Mouse (Mus musculus) skeletal muscle tissue, adult 2 months (tissue): Measurements from ENCODE around the gene Fam129a.

ENCODE experiments used
- DNase-seq: peaks from one replicate; pipeline ENCODE4 v3.0.0-alpha.2; 2012; ENCODE audit warnings: low read depth, low spot score

Gene Fam129a

DNA sequence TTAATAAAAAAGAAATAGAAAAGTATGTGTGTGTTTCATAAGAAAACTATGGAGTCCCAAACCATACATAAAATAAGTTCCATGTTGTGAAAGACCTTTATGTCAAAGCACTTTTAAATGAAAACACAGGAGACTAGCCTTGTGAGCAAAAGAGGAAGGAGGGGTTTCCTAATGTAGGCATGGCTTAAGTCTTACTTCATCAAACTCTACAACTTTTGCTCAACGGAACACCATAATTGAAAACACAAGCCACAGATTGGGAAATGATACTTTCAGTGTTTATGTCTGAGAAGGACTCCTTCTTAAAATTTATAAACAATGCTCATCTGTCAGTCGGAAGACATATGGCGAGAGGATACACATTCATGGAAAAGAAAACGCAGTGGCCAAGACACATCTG lies 54.3 kb downstream of the Fam129a start:
- DNase-seq = no peak

DNA sequence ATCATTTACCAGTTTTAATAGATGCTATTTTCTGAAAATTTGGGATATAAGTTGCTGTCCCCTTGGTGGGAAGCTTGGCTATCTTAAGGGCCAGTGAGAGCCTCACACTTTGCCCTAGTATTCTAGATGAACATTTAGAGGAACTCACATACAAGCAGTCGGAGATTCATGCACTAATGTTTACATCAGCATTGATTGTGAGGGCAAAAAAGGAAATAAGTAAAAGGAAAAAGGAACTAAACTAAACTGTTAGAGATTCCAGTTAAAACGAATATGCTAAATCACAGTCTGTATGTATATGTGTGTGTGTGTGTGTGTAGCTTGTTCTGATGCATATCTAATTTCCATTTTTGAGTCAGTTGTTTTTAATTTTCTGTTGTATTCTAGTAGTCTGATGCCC lies 54.7 kb downstream of the Fam129a start:
- DNase-seq = no peak

DNA sequence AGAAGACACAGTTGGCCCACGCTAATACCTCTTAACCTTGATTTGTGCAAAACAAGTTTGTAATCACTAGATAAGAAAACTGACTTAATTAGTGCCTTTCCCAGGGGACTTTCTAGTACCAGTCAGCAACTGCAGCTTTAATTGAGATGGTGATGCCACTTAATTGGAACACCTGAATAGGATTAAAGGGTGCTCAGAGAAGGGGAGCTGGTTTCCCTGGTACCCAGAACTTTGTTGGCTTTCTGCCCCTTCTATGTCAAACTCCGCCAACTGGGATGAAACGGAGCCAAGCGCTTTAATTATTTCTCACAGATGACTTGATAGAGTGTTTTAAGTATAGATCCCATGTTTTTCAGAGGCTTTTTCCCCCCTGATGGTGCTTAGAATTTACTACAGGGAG lies 55.6 kb downstream of the Fam129a start:
- no peak for DNase-seq

DNA sequence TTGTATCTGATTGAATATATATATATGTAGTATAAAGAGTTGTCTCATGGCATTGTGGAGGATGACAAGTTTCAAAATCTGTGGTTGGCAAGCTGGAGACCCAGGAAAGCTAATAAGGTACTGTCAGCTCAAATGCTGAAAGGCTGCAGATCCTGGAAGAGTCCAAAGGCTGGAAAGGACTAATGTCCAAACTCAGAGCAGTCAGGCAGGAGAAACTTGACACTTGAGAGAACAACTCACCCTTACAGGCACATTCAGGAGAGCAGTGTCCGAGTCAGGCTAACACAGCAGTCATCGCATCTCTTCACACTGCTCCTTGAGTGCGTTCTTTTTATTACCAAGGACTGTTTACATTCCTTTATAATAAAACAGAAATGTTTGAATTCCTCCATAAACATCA lies 56.2 kb downstream of the Fam129a start:
- no peak for DNase-seq

DNA sequence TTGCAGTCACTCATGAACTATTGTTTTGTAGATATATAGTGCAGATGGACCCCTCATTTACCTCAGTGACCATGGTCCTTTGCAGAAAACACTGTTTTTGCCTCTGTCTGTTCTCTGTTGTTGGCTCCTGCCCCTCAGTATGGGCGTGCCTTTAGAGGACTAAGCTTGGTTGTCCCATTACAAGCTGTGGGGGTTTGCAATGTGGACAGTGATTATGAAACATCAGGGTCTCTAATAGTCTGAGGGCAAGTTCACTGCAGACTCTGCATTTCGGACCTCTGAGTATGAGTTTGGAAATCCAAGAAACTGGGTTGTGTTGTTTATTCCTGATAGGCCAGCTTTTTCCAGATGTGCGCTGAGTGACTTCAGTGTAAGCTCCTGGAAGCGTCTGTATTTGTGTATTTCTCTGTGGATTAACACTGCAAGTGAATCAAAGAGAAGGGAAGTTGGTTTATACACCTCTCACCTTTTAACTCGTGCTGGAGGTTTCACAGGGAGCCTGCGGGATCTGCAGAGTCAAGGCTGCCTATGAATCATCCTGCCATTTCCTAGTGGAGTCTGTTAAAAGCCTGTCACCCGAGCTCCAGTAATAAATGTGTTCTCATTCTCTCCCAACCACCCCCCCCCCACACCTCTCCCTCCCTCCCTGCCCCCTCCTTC lies 58.7 kb downstream of the Fam129a start:
- no peak for DNase-seq

DNA sequence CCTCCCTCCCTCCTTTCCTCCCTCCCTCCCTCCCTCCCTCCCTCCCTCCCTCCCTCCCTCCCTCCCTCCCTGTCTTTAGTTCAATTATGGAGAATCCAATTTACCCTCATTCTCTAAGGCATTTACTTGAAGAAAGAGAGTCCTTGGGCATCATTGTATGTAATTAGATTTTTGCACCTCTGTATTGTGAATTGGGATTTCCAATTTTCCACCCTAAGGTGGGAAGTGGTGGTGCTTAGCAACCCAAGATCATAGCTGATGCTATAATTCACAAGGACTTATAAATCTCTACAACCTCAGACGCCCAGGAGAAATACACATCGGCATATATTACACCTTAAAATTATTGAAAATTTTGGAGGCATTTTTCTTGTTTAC lies 59.3 kb downstream of the Fam129a start:
- no peak for DNase-seq

DNA sequence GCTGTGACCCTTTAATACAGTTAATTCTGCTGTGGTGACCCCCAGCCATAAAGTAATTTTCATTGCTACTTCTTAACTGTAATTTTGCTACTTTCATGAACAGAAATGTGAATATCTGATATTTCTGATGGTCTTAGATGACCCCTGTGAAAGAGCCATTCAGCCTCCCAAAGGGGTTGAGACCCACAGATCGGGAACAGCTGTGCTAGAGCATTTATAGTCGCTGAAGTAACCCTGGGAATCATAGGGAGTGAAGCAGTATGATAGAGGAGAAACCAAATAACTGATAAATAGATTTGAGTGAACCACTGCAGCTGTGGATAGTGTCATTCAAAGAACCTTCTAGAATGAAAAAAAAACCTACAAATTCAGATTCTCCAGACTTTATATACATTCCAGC lies 60.1 kb downstream of the Fam129a start:
- DNase-seq = no peak

DNA sequence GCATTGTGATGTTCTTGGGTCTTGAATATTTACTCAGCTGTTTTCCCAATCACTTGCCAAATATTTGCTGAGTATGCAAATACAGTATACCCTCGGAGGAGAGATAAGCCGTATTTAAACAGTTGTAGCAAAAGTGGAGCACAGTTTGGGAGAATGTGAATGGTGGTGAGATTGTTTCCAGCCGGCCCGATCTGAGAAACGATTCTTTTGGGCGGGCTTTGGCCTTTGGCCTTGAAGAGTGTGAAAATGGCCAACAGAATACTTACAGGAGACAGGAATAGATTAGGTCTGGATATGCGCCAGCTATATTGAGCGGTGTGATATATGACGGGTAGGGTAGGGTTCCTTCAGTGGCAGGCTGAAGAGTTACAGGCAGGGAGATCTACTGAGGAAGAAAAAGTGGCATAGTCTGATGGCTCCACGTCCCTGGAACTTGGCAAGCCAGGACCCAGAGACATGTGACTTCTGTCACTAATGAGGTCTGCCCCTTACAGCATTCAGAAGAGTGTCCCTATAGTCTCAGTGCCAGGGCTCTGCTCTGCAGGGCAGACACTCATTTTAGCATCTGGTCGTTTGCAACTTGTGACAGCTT lies 60.8 kb downstream of the Fam129a start:
- no peak for DNase-seq

DNA sequence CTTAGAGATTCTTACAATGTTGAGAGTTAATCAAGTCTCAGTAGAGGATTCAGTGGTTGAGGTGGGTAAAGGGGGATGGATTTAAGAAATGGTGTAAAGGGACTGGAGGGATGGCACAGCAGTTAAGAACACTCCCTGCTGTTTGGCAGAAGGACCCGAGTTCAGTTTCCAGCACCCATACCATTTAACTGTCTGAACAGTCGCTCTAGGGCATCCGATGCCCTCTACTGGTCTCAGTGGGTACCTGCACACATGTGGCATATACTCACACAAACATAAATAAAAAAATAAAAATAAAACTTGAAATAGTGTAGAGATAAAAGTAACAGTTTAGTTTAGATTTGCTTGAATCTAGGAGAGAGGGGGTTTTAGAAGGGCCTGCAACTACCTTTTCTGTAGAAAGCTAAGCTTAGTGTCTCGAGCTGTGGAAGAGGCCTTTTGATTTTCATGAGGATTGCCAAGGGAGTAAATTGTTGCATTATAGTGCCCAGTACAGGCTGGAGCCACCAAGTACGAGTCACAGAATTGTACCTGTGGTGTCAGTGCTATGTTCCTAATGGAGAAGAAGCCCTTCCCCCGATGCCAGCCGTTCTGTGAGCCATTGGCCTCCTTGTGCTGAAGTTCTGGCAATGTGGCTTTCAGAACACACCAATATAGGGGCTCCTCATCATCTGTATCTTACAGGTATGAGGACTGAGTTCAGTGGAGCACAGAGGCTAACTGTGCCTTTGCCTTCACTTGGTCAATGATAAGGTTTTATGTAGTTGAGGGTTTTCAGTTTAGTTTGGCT lies 61.8 kb downstream of the Fam129a start:
- no peak for DNase-seq

DNA sequence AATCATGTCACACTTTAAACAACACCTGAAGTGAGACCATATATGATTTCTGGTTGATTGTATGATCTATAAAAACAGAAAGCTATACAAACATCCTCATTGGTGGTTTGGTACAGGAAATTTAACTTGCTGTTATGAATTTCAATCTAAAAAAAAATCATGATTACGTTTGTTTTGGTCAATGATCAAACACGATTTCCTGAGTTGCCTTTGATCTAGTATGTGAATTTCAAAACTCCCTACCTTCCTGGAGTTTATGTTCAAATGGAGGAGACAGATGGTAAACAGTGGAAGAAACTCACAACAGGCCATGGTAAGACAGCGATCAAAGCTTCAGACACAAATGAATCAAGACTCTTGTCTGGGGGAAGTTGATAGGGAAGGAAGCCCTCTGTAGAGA lies 65.7 kb downstream of the Fam129a start:
- no peak for DNase-seq

DNA sequence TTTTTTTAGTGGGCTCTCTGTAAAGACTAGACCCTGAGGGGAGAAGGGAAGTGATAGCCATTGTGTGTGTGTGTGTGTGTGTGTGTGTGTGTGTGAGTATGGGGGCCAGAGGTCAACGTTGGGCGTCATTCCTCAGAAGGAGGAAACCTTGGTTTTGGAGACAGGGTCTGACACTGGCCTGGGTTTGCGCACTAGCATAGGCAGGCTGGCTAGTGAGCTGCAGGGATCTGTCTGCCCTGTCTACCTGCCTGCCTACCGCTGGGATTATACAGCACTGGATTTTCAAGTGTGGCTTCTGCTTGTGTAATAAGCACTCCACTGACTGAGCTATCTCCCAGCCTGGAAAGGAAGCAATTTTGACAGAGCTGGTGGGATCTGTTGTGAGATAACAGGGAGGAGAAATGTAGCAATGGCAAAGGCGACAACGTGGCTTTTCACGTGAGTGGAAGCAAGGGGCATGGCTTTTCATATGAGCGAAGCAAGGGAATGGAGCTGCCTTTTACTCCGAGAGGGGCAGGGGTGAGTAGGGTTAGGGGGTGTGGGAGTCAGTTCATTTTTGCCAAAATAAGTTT lies 66.5 kb downstream of the Fam129a start:
- no peak for DNase-seq

DNA sequence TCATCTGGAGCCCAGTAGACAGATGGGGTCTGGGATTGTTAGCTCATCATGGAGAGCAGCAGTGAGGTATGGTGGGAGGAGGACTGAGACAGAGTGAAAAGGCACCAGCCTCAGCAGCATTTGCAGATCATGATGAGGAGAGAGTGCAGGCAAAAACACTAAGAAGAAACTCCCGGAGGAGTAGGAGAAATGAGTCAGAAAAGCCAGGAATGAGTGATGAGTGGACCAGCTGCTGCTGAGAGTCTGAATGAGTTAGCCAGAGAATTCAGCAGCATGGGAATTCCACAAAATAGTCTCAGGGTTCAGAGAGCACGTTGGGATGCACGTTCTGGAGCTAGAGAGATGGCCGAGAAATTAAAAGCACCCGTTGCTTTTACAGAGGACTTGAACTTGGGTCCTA lies 67.4 kb downstream of the Fam129a start:
- DNase-seq = no peak

DNA sequence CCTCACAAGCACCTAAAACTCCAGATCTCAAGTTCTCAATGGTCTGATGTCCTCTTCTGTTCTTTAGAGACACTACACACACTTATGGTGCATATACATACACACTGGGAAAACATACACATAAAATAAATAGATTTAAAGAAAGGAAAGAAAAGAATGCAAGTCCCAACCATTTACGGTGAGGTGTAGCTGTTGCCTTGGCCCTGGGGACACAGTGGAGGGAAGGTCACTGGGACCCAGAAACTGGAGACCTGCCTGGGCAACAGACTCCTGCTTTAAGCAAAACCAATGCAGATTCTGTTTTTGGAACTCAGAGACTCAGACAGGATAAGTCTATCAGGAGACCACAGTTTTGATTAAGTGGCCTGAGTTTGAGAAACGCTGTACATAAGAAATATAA lies 67.8 kb downstream of the Fam129a start:
- no peak for DNase-seq

DNA sequence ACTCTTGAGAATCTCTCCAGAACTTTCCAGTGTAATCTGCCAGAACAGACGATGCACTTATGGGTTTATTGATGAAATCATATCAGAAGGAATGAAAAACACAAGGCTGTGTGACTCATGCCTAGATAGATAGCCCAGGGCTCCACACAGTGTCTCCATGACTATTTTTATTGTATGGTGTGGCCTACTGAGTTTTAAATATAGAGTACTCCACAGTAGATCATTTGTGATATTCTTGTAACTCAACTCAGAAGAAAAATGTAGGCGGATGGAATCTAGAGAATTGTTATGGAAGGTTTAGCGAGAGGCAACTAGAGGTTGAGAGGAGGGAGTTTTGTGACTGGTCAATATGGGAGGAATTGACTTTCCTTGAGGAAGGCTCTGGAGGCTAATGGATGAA lies 75.4 kb downstream of the Fam129a start:
- DNase-seq = no peak

DNA sequence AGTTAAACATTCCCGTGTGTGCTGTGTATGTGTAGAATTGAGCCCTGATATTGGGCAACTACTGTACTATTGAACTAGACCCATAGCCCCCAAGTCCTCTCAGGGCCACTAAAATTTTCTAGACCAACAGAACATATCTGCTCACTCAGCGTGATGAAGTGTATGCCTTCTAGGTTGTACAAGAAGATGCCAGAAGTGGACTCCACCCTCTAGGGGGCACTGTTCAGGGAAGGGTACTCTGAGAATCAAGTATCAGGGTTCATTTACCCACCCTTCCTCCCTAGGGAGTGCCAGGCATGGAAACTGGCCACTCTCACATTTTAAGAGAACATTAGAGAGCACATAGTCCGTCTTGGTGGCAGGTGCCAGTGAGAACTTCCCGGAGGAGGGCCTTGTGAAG lies 77.1 kb downstream of the Fam129a start:
- DNase-seq = no peak

DNA sequence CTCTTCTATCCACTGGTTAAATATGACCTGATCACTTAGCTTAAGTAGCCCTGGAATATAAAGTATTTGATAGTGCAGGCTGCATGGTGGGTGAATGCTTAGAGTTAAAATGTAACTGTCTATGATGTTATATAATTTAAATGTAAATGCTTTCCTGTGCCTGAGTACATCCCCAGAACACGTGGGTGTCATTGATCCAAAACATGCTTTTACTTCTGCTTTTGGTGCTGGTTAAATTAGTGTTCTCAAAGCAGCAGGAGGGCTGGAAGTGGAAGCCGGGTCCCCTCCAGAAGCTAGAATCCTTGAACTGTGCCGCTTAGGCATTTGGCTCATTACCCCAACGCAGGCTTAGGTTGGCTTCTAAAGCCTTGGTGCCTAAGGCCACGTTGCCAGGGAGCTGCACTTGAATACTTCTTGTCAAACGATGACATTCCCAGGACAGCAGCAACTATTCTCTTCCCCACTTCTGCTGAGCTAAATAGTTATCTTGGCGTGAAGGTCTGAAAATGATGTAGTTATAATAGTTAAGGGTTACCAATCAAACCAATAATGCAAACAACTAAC lies 86.1 kb downstream of the Fam129a start:
- no peak for DNase-seq

DNA sequence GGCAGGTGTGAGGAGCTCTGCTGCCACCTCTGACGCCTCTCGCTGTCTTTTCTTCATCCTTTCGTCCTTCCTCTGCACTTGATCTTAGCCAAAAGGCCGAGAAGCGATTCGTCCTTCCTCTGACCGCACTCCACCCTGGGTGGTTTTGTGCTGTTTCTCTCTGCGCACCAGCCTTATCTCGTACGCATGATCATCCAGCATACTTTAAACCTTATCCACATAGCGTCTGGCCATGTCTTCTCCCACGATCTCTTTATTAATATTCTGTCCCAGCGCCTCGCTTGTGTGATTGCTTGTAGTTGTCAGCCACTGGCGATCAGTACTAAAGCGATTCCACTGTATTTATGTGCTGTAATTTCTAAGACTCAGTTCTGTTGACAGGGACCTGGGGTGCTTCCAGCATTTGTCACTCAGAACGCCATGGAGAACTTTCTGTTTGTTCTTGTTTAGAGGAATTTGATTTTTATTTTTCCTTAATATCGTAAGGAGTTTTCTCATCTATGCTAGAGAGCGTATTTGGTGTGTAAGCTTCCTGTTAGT lies 87.4 kb downstream of the Fam129a start:
- no peak for DNase-seq

DNA sequence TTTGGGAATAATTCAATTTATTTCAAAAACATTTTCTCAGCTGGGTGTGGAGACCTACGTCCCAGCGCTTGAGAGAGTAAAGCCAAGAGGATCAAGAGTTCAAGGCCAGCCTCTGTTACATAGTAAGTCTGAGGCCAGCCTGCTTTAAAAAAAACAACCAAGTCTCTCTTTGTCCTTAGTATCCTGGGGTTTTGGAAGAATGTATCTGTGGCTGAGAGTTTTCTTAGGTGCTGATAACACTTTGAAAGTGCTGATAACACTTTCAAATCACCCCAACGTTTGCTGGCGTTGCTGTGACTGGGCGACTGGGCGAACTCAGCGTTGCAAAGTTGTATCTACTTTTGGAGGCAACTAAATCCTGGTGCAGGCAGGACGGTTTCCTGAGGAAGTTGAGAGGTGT lies 88.7 kb downstream of the Fam129a start:
- no peak for DNase-seq

DNA sequence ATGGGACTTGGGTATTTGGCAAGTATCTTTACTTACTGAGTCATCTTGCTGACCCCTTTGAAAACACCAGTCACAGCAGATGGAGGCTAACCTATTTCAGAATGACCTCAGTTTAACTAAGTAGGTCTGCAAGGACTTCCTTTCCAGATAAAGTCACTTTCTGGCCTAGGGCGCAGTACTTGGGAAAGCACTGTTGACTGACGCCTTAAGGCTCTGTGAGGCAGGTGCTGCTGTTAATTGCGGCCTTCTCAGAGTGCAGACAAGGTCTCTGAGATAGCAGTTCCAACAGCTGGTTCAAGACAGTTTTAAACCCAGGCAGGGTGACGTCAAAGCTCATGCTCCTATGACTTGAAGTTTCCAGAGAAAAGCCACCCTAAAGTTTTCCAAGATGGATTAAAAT lies 89.3 kb downstream of the Fam129a start:
- no peak for DNase-seq

DNA sequence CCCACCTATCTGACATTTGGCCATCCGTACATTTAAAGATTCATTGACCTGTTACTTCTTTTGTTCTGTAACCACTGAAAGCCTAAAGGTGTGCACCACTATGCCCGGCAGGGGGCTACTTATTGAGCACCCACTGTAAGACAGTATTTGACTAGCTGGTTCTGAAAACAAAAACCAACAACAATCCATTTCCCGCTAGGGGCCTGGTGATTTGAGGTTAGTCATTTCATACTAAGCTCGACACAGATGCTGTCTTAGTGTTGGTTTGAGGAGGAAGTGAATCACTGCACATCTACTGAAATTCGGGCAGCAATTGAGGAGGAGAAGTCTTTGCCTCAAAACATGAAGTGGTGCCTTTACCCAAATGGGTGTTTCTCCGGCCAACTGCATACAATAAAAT lies 89.9 kb downstream of the Fam129a start:
- DNase-seq = no peak

DNA sequence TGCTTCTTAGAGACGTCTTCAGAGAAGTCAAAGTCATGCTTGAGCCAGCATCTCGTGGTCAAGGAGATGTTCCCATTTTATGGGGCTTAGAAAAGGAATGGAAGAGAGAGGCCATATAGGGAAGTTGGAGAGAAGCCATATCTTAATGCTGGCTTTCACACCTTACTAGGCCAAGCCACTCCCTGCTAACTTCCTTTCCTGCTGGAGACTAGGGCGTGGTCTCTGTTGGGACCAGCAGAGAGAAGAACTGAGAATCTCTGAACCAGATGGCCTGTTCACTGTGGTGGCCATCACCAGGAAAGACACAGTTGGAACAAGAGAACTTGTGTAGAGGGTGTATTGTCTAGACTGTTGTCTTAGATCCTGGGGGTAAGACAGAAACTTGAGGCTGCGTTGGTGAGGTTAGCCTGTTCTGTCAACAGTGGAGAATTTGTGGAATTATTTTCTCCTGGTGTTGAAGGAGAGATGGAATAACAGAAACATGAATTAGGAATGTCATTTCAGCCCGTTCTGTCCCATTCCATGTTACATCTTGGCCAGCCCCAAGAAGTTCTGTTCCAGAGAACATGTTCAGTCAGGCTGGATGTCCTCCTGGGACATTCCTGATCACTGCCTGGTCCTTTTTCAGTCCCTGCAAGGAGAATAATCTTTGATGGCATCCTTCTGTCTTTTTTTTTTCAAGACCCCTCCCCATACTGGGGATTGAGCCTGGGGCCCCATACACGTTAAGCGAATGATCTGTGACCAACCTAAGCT lies 90.9 kb downstream of the Fam129a start:
- DNase-seq = no peak

DNA sequence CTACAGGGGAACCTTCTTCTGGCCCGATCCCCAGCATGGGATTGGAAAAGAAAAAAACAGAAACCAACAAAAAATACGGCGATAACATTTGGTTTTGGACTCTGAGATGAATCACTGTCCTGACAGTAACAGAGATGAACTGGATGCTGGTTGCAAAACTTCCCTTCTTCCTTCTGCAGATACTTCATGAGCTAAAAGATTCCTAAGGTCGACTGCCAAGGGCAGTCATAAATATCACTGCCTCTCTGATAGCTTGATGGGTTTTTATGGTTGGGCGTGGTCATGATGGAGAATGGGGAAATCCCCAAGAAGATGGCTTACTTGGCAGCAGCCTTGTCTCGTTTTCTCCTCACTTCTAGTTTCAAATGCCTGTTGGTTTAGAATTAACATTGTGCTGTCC lies 92.0 kb downstream of the Fam129a start:
- DNase-seq = peak; percentile 70
